Mouse (Mus musculus) mature B cell (primary cell): Measurements from ENCODE around the gene Actr5.

ENCODE experiments used
- in situ Hi-C: fragments of 300-500 bp; cut with MboI; formaldehyde crosslinking; loops from 2 replicates; pipeline ENCODE4 v1.14.3; 2019

Actr5 gene

DNA sequence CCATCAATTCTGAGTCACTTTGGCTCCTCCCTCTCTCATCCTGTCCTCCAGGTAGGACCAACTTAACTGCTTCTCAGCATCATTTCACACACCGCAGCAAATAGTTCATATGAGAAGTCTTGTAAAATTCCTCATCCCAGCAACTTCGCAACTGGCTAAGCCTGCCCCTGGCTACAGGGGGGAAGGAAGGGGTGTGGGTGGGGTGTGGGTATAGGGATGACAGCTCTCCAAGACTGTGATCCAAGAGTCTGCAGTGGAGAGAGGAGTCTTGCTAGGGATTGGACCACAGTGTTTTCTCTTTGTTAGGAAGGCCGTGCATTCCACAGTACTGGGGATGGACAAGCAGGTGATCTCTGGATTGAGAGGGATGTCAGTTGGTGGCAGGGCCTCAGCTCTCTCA lies 60.2 kb downstream of the Actr5 start:
- in situ Hi-C loops = no loop called here

DNA sequence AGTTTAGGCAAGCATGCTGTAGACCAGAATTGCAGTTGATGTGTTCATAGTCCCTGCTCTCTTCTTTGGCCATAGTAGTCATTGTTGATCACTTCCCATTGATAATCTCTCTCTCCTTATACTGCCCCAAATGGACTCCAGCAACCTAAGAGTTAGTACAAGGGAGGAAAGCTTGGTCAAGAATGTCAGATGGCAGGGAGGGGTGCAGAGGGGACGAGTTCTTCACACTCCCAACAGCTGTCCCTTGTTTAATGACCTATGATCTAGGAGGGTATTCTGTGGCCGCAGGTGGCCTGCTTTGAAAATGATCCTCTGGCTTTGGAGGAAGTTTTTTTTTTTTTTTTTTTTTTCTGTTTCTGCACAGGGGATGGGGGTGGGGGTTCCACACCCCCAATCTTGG lies 61.7 kb downstream of the Actr5 start:
- in situ Hi-C loops = no loop called here

DNA sequence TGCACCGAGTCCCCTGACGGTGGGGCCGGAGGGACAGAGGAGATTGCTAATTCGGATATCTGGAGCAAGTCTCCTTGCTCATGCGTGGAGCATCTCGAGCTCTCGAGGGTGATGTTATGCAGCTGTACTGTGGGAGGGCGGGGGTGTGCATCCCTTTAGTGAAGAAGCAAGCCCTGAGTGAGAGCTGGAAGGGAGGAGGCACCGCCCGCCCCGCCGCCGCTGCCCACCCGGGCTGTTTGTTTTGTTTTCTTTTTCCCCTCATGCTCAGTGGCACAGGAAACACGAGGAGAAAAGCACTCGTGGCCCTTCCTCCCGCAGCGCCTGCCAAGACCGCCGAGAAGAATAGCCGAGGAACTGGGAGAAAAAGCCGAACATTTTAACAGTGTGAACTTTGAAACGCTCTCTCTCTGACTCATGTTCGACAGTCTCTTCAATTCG lies 63.1 kb downstream of the Actr5 start:
- in situ Hi-C loops = no loop called here
